Mouse (Mus musculus) neural tube, embryonic 13.5 days (tissue): ENCODE results near the gene Usp22. TPM values are rescaled to one million over a fixed set of nuclear protein-coding genes. Genes with fewer than 3 reads are reported as not detected.
"Not testable (repeated sequence)": the region's sequence is repeated elsewhere in the genome, so short reads cannot be mapped to it uniquely, and the experiment has no call there.

Source experiments
- ATAC-seq: fragments of 200-750 bp; cut with Nextera tagmentation; 2 replicates; pipeline ENCODE4 v1.8.0; 2017; ENCODE audit warnings: low read depth, mild to moderate bottlenecking, moderate TSS enrichment, moderate library complexity
- H3K27ac ChIP-seq: fragments of 300-500 bp; sonication (generic); replicated peaks from 2 replicates; pipeline ENCODE4 v1.5.1; 2015; ENCODE audit warnings: moderate library complexity, mild to moderate bottlenecking, inconsistent platforms
- H3K27me3 ChIP-seq: fragments of 300-500 bp; sonication (generic); 2 replicates; pipeline ENCODE4 v1.6.1; 2015; ENCODE audit warnings: mild to moderate bottlenecking, inconsistent platforms
- H3K36me3 ChIP-seq: fragments of 300-500 bp; sonication (generic); 2 replicates; pipeline ENCODE4 v1.6.1; 2015; ENCODE audit warnings: mild to moderate bottlenecking, inconsistent platforms
- H3K4me1 ChIP-seq: fragments of 300-500 bp; sonication (generic); replicated peaks from 2 replicates; pipeline ENCODE4 v1.6.1; 2015; ENCODE audit warnings: inconsistent platforms
- H3K4me2 ChIP-seq: fragments of 300-500 bp; sonication (generic); 2 replicates; pipeline ENCODE4 v1.6.1; 2015; ENCODE audit warnings: inconsistent platforms, mild to moderate bottlenecking, moderate library complexity
- H3K4me3 ChIP-seq: fragments of 300-500 bp; sonication (generic); 2 replicates; pipeline ENCODE4 v1.5.1; 2015; ENCODE audit warnings: mild to moderate bottlenecking, inconsistent platforms
- H3K9ac ChIP-seq: fragments of 300-500 bp; sonication (generic); 2 replicates; pipeline ENCODE4 v1.6.1; 2015; ENCODE audit warnings: moderate library complexity, mild to moderate bottlenecking, inconsistent platforms
- H3K9me3 ChIP-seq: fragments of 300-500 bp; sonication (generic); 2 replicates; pipeline ENCODE4 v1.6.1; 2016; ENCODE audit warnings: inconsistent platforms
- WGBS: fragments of 180-500 bp; shearing (Covaris S2); methylation state at CpG from one replicate; pipeline ENCODE4 v1.1.7; 2015; 5-methylcytosine and 5-hydroxymethylcytosine counted together
- polyA plus RNA-seq: library from polyadenylated mRNA; unstranded; fragments of >200 nt; fragmentation: Nextera tagmentation; extraction: Ambion mirVana; gene quantifications from 2 replicates; pipeline ENCODE4 v1.2.1, GENCODE M21; 2015

Usp22 gene
- polyA plus RNA-seq, 1 experiment from 2014 or later, result 373 TPM

- H3K27me3 ChIP-seq, result no peaks in the 10 kb centered on the region
- no peak for ATAC-seq
- peaks cover 6% of the 10 kb centered on the region for H3K4me1 ChIP-seq
- 66% methylated on average over 3 of the region's 3 CpGs for WGBS
- peak overlapping the region; percentile 59 for H3K27ac ChIP-seq
- H3K4me2 ChIP-seq, result no peak overlapping the region
- H3K4me3 ChIP-seq, result no peak overlapping the region
- H3K36me3 ChIP-seq, result no peaks in the 10 kb centered on the region
- H3K9ac ChIP-seq, result no peak overlapping the region
- no peaks in the 10 kb centered on the region for H3K9me3 ChIP-seq
Observed at GRCm38 (mm10) chr11:61180361-61180760, 5.5 kb upstream of the Usp22 start.

DNA sequence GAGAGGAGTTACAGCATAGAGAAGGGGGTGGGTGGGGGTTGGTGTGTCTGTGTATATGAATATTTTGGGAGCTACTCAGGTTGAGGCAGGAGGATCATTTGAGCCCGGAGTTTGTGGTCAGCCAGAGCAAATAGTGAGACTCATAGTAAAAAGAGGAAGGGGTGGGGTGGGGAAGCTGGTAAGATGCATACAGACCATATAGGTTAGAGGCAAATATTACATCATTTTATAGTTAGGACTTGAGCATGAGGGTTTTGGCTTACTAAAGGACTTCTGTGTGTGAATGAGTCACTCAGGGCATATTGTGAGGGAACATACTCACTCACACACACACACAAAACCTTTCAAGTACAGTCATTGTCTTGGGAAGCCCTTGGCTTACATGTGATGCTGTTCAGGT lies 1.5 kb upstream of the Usp22 start:
- no peaks in the 10 kb centered on the region for H3K27me3 ChIP-seq
- no peak for ATAC-seq
- peaks cover 30% of the 10 kb centered on the region for H3K4me1 ChIP-seq
- H3K27ac ChIP-seq, result peak overlapping the region; percentile 86
- H3K9ac ChIP-seq, result no peak overlapping the region
- H3K9me3 ChIP-seq, result no peaks in the 10 kb centered on the region
- H3K4me2 ChIP-seq, result 0 out of 2 replicates have a peak overlapping the region, but pooled peaks have one; percentile 42
- 84% methylated on average over 1 of the region's 1 CpGs for WGBS
- no peak overlapping the region for H3K4me3 ChIP-seq
- H3K36me3 ChIP-seq, result no peaks in the 10 kb centered on the region

GRCm38 (mm10) chr11:61175778-61176177 lies 923 bp upstream of the Usp22 start:
- Histone ChIP-seq H3K27me3 (no peaks in the 10 kb centered on the region), H3K4me3 (no peak overlapping the region), H3K27ac (peak overlapping the region; percentile 86), H3K9ac (peak overlapping the region; percentile 46), H3K9me3 (no peaks in the 10 kb centered on the region), H3K4me1 (peaks cover 36% of the 10 kb centered on the region), H3K36me3 (no peaks in the 10 kb centered on the region), H3K4me2 (peak overlapping the region; percentile 42)
- WGBS, result 68% methylated on average over 5 of the region's 5 CpGs
- ATAC-seq, result no peak

GRCm38 (mm10) chr11:61174291-61174820 lies 499 bp downstream of the Usp22 start:
- Histone ChIP-seq H3K4me3 (peak overlapping the region; percentile 100), H3K36me3 (no peaks in the 10 kb centered on the region), H3K9me3 (no peaks in the 10 kb centered on the region), H3K27me3 (no peaks in the 10 kb centered on the region), H3K9ac (peak overlapping the region; percentile 100), H3K4me1 (peaks cover 49% of the 10 kb centered on the region), H3K4me2 (peak overlapping the region; percentile 76), H3K27ac (peak overlapping the region; percentile 99)
- peak; percentile 57 for ATAC-seq
- 1% methylated on average over 28 of the region's 28 CpGs for WGBS

GRCm38 (mm10) chr11:61173477-61173876 lies 1.4 kb downstream of the Usp22 start:
- H3K4me1 ChIP-seq, result peaks cover 57% of the 10 kb centered on the region
- H3K27ac ChIP-seq, H3K9me3 ChIP-seq, H3K27me3 ChIP-seq, ATAC-seq, H3K36me3 ChIP-seq: not testable (repeated sequence)
- peak overlapping the region; percentile 76 for H3K4me2 ChIP-seq
- peak overlapping the region; percentile 100 for H3K9ac ChIP-seq
- H3K4me3 ChIP-seq, result peak overlapping the region; percentile 100
- WGBS, result 39% methylated on average over 15 of the region's 15 CpGs

DNA sequence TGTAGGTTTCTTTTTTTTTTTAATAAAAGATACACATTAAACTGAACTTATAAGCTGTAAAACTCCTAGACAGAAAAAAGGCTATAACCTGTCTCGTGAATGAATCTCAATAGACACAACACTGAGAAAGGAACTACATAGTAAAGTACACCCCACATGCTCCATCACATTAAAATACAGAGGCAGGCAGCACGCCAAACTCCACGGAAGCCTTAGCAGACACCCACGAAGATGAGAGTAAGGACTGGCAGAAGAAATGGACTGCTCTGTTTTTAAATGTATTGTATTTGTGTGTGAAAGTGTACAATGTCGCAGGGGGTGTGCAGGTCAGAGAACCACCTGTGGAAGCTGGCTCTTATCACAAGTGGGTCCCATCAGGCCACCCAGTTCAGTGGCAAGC lies 4.7 kb downstream of the Usp22 start:
- H3K9me3 ChIP-seq, result no peaks in the 10 kb centered on the region
- H3K4me1 ChIP-seq, result peaks cover 62% of the 10 kb centered on the region
- 78% methylated on average over 5 of the region's 5 CpGs for WGBS
- ATAC-seq, result no peak
- H3K9ac ChIP-seq, result no peak overlapping the region
- H3K27me3 ChIP-seq, result no peaks in the 10 kb centered on the region
- H3K27ac ChIP-seq, result no peak overlapping the region
- H3K36me3 ChIP-seq, result peaks cover 32% of the 10 kb centered on the region
- H3K4me2 ChIP-seq, result peak overlapping the region; percentile 76
- H3K4me3 ChIP-seq, result no peak overlapping the region

DNA sequence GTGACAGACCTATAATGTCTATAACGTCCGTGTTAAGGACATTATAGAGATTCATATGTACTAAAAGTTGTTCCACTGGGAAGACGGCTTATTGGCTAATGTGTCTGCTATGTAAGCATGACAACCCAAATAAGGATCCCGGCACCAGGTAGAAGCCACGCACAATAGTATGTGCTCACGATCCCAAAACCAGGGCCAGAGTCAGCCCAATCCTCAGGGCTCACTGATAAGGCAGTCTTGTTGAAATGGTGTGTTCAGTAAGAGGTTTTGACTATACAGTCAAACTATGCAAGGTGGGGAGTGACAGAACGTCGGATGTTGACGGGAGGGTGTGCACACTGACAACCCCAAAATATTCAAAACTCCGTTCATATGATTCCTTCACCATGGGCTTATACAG lies 10.0 kb downstream of the Usp22 start:
- no peaks in the 10 kb centered on the region for H3K9me3 ChIP-seq
- H3K27me3 ChIP-seq, result no peaks in the 10 kb centered on the region
- WGBS, result 96% methylated on average over 10 of the region's 10 CpGs
- no peak overlapping the region for H3K4me2 ChIP-seq
- H3K36me3 ChIP-seq, result peaks cover 85% of the 10 kb centered on the region
- ATAC-seq, result no peak
- H3K4me1 ChIP-seq, result peaks cover 25% of the 10 kb centered on the region
- H3K9ac ChIP-seq, result no peak overlapping the region
- H3K4me3 ChIP-seq, result no peak overlapping the region
- H3K27ac ChIP-seq, result no peak overlapping the region

- H3K9me3 ChIP-seq, result no peaks in the 10 kb centered on the region
- no peak overlapping the region for H3K4me3 ChIP-seq
- peaks cover 19% of the 10 kb centered on the region for H3K4me1 ChIP-seq
- no peak overlapping the region for H3K4me2 ChIP-seq
- WGBS, result 96% methylated on average over 6 of the region's 6 CpGs
- no peak for ATAC-seq
- H3K27me3 ChIP-seq, result no peaks in the 10 kb centered on the region
- no peak overlapping the region for H3K27ac ChIP-seq
- H3K36me3 ChIP-seq, result peaks cover 90% of the 10 kb centered on the region
- H3K9ac ChIP-seq, result no peak overlapping the region
Observed at GRCm38 (mm10) chr11:61164366-61164765, 10.5 kb downstream of the Usp22 start.

GRCm38 (mm10) chr11:61163341-61163740 lies 11.5 kb downstream of the Usp22 start:
- H3K27ac ChIP-seq, result no peak overlapping the region
- no peaks in the 10 kb centered on the region for H3K9me3 ChIP-seq
- no peak for ATAC-seq
- WGBS, result 92% methylated on average over 3 of the region's 3 CpGs
- no peaks in the 10 kb centered on the region for H3K27me3 ChIP-seq
- no peak overlapping the region for H3K4me2 ChIP-seq
- H3K36me3 ChIP-seq, result peaks cover 100% of the 10 kb centered on the region
- H3K4me3 ChIP-seq, result no peak overlapping the region
- no peak overlapping the region for H3K9ac ChIP-seq
- peaks cover 9% of the 10 kb centered on the region for H3K4me1 ChIP-seq

DNA sequence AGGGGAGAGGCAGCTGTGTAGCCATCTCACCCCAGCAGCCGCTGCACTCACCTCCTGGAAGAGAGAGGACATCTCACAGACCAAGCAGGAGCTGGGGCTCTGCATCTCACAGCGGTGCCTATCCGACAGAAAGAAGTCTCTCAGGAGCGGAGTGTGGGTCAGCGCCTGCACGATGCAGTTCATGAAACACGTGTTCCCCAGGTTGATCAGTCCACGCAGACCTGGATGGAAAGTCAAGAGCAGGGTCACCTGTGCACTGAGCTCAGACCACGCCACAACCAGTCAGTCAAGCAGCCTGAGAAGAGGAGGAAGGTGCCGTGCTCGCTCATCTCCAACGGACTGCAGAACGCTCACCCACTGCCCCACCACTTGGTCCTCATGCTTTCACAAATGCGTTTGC lies 12.1 kb downstream of the Usp22 start:
- no peak for ATAC-seq

GRCm38 (mm10) chr11:61161121-61161520 lies 13.7 kb downstream of the Usp22 start:
- WGBS, result 94% methylated on average over 13 of the region's 13 CpGs
- Histone ChIP-seq H3K27me3 (no peaks in the 10 kb centered on the region), H3K27ac (no peak overlapping the region), H3K9me3 (no peaks in the 10 kb centered on the region), H3K9ac (no peak overlapping the region), H3K36me3 (peaks cover 100% of the 10 kb centered on the region), H3K4me3 (no peak overlapping the region), H3K4me1 (no peaks in the 10 kb centered on the region), H3K4me2 (no peak overlapping the region)
- ATAC-seq, result no peak

More for the DNA sequence above, 12.1 kb downstream of the Usp22 start:
- 94% methylated on average over 14 of the region's 14 CpGs for WGBS
- H3K27me3 ChIP-seq, result no peaks in the 10 kb centered on the region
- no peak overlapping the region for H3K9ac ChIP-seq
- H3K4me3 ChIP-seq, result no peak overlapping the region
- H3K36me3 ChIP-seq, result peaks cover 100% of the 10 kb centered on the region
- no peak overlapping the region for H3K27ac ChIP-seq
- no peaks in the 10 kb centered on the region for H3K9me3 ChIP-seq
- H3K4me2 ChIP-seq, result no peak overlapping the region
- H3K4me1 ChIP-seq, result 0 out of 2 replicates have a peak, but pooled peaks cover 4% of the 10 kb centered on the region

- Histone ChIP-seq H3K9ac (no peak overlapping the region), H3K9me3 (no peaks in the 10 kb centered on the region), H3K36me3 (peaks cover 100% of the 10 kb centered on the region), H3K4me1 (no peaks in the 10 kb centered on the region), H3K4me3 (no peak overlapping the region), H3K27me3 (no peaks in the 10 kb centered on the region), H3K27ac (no peak overlapping the region), H3K4me2 (no peak overlapping the region)
- no peak for ATAC-seq
- 62% methylated on average over 11 of the region's 11 CpGs for WGBS
Observed at GRCm38 (mm10) chr11:61159796-61160732, 14.8 kb downstream of the Usp22 start.
